Mouse (Mus musculus) ovary, postnatal 10 days (tissue): ENCODE measurements around the gene Zfp804b.
"Not testable (repeated sequence)": the region's sequence is repeated elsewhere in the genome, so short reads cannot be mapped to it uniquely, and the experiment has no call there.

Experiments used
- DNase-seq: peaks from one replicate; pipeline ENCODE4 v3.0.0; 2022; ENCODE audit warnings: low spot score

Zfp804b gene

DNA sequence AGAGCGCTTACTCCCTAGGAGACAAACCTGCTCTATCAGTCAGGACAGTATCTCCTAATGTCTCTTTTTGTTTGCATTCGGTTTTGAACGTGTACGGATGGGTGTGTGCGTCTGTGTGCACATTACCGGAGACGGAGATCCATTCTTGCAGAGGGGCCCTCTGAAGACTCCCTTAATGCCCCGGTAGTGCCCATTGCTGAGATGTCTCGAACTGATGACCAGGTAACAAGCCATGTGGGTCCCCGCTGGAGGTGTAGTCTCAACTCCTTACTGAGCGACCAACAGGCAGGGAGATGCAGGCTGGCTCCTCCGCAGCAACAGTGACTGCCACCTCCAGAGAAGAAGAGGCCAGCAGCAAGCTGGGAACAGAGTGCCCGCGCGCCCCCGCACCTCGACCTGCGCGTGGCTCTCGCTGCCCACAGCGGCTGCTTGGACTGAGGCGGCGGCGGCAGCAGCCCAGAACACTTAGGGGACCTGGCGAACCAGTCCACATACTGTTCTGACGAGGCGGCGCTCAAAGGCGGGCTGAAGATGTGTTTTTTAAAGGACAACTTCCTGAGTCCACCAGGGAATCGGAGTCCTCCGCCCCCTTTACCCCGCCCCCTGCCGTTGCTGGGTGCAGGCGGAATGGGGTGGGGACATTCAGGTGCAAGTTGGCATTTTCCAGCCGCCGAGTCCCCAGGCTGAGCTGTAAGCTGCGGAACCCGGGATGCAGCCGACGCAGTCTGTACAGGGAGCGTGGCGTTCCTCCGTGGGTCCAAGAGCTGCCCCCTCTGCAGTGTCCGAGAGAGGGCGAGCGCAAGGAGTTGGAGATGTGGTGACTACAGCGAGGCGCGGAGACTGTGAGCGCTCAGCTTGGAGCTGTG is at the start of gene Zfp804b:
Zfp804b (minus strand) TSS at position 612 of the 866 bp plus-strand sequence.
- peak; percentile 17 for DNase-seq

- not testable (repeated sequence) for DNase-seq
Measured at GRCm38 (mm10) chr5:7364616-7365015, 20.1 kb upstream of the Zfp804b start.

DNA sequence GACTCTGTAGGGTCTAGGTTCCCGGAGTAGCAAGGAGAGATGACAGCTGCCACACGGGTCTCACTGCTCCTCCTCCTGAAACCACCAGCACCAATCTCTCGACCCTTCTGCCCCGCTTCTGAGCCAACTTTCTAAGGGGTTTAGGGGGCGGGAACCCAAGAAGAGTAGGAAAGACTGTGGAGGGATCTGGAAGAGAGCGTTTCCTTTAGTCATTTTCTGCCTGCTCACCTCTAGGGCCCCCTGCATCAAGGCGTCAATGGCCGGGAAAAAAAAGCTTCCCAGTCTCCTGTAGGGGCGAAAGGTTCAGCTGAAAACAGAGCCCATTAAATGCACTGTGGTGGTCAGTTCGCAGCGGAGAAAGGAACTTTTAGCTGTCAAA is 444 bp upstream of the Zfp804b start:
- no peak for DNase-seq

DNA sequence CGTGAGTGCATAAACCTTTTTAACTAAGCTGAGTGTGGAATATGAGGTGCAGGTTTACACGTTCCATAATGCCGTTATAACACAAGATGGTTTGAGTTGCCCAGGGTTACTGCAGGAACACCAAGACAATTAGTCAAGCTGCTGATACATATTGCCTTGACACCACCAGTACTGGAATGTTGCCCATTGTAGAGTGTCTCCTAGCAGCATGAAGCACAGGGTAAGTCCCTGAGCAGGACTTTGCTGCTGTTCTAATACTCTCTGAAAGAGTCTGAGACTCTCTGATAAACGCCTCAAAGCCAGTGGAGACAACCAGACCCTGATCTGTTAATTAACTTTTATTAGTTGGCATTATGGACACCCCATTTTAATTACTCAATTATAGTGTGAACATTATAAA is 19.0 kb downstream of the Zfp804b start:
- no peak for DNase-seq

DNA sequence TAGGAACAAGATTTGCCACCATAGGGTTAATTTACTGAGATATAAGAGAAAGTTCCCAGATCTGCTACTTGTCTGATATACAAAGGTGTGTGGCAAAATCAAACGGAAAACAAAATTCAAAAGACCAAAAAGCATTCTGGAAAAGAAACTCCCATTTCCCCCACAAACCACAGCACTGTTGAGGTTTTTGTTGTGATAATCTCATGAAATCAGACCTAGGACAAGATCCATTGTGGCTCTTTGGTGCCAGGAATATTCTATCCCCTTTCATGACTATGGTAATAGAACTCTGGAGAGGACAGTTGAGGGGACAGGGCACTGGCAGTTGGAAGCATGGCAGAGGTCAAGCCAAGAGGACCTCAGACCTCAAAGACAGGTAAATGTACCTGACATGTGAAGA is 40.7 kb downstream of the Zfp804b start, which contains the start of gene Tex47:
Tex47 (plus strand) TSS at position 301 of the 400 bp plus-strand sequence.
- no peak for DNase-seq

DNA sequence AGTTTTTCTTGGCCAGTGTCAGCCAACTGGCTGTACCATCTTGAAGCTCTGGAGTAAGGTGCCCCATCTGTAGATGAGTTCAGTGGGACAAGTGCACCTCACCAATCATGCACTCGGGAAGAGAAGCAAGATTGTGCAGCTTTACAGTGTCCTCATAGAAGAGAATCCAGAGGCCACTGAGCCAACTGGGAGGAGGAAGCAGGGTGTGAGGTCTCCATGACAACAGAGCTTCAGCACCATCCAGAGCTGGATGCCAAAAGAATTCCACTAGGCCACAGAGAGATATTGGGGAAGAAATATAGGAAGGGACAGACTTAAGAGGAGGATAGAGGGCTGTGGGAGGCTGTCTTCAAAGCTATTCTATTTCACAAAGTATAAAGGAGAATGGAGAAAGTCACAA is 41.6 kb downstream of the Zfp804b start:
- DNase-seq = no peak

DNA sequence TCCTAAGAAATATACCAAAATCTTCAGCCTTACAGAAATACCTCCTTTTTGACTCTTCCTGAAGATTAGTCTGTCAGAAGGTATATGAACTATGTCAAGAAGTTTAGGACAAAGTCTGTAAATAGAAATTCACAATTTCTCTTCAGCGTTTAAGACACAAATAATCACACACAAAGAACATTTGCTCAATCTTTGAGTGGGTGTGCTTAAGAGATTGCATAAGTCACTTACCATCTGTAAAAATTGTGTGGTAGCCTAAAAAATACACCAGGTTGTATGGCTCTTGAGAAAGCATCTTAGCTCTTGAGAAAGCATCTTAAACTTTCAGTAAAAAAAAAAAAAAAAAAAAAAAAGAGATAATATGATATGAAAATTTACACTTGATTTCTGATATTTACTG is 60.2 kb downstream of the Zfp804b start:
- DNase-seq = no peak

- DNase-seq = no peak
Measured at GRCm38 (mm10) chr5:7276659-7277455, 67.7 kb downstream of the Zfp804b start.

DNA sequence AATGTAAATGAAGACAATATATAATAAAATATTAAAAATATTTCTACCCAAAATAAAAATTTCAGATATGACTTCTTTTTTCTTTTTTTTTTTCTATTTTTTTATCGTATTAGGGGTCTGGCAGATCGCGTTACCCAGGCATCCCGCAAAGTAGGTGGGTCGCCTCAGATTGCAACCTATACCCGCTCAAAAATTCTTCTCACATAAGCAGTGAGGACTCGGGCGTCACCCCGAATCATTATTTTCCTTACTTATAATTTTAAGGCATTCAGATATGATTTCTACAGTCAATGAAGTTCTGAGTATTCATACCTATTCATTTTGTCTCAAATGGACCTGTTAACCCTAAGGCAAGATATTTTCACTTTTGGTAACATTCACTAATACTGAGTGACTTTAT is 167.0 kb downstream of the Zfp804b start:
- no peak for DNase-seq

DNA sequence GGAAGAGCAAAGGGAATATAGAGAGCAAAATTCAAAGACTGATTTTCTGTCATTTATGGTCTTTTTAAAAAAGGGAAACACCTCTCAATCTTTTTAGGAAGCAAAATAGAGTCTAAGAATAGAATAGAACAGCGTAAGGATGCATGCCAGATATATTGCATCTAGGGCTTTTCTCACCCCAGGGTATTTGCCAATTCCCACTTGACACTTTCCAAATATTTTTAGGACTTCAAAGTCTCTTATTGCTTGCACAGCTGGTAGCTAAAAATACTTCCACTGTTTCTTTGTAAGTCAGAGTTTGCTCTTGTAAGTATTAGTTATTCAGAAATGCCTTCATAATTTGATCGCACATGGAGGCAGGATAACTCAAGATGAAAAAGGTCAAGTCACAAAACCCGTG is 204.9 kb downstream of the Zfp804b start:
- DNase-seq = no peak

GRCm38 (mm10) chr5:7102387-7102786 is 242.2 kb downstream of the Zfp804b start:
- no peak for DNase-seq

GRCm38 (mm10) chr5:7073936-7074631 is 270.5 kb downstream of the Zfp804b start:
- DNase-seq = no peak

- no peak for DNase-seq
Measured at GRCm38 (mm10) chr5:7007468-7007867, 337.1 kb downstream of the Zfp804b start.

GRCm38 (mm10) chr5:6983993-6984392 is 360.6 kb downstream of the Zfp804b start:
- DNase-seq = no peak

GRCm38 (mm10) chr5:6934837-6935236 is 409.7 kb downstream of the Zfp804b start:
- DNase-seq = no peak

DNA sequence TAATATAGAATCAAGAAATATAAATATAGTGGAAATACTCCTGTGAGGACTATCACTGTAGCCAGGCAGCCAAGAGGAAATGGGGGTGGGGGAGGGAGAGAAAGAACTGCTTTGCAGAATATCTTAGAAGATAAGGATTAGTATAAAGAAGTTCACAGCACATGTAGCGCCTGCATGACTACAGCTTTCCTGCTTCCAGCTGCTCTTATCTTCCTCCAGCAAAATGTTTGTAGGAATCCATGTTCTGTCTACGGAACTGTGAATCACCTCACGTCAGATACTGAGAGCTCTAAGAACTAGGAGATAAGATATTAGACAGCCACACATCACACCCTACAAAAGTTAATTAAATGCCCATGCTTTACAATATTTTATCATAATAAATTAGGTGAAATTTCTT is 433.3 kb downstream of the Zfp804b start:
- no peak for DNase-seq

DNA sequence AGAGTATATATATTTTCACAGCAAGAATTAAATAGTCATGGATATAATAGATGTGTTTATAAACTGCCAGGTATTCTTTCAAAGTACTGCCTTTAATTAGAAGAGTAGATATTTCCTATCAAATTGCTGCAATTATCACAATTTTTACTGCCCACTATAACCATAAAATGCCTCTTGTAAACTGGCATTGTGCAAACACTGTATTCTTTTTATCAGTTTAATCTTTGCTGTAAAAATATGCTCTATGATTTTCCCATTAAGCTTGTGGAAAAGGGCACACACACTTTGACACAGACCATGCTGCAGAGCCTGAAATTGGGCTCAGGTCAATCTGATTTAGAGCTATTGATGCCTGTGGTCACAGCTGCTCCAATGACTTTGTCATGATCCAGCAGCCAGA is 463.2 kb downstream of the Zfp804b start:
- no peak for DNase-seq

GRCm38 (mm10) chr5:6871566-6871965 is 473.0 kb downstream of the Zfp804b start:
- DNase-seq = no peak

DNA sequence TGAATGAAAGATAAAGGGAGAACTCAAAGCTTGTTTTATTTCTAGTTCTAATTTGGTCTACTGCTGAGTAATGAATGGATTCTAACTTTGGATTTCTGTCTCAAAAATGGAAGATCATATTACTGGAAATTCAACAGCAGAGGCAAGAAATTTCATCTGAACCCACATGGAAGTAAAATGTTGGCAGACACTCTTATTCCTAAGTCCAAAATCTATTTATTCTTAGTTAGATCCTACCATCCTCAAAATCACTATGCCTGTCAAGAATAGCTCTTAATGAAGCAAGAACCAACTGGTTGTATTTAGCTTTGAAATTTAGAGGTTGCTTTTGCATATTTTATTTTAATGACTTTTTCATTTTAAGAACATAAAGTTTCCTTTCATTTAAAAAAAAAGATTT is 473.6 kb downstream of the Zfp804b start:
- no peak for DNase-seq

- DNase-seq = no peak
Measured at GRCm38 (mm10) chr5:6795396-6795795, 549.2 kb downstream of the Zfp804b start.

GRCm38 (mm10) chr5:6769357-6769892 is 575.1 kb downstream of the Zfp804b start:
- no peak for DNase-seq
